Mouse (Mus musculus): ENCODE results near the gene Mrps34.

The Mrps34 gene

GRCm38 (mm10) chr17:24894995-24895547, at the start of gene Mrps34, which contains the start of gene Eme2:
Mrps34 (plus strand) TSS chr17:24895116.
Eme2 (minus strand) TSS chr17:24895087.
- in situ Hi-C loops (cut with MboI, MseI): no loop called here

- in situ Hi-C loops (cut with MboI, MseI): loop anchor here (5.0 kb wide), 1 partner anchor 40 kb away; the partner anchor contains the start of genes Nubp2 and Spsb3
Measured at GRCm38 (mm10) chr17:24847386-24847785, 47.5 kb upstream of the Mrps34 start.

- in situ Hi-C loops (cut with MboI, MseI): loop anchor here (5.0 kb wide), 1 partner anchor 39 kb away; the partner anchor contains the start of genes Nubp2 and Spsb3
Measured at GRCm38 (mm10) chr17:24848600-24849031, 46.3 kb upstream of the Mrps34 start.

- in situ Hi-C loops (cut with MboI, MseI): loop anchor here (5.0 kb wide), 1 partner anchor 38 kb away; the partner anchor contains the start of genes Nubp2 and Spsb3
Measured at GRCm38 (mm10) chr17:24849733-24850064, 45.2 kb upstream of the Mrps34 start.

- in situ Hi-C loops (cut with MboI, MseI): no loop called here
Measured at GRCm38 (mm10) chr17:24850065-24850772, 44.7 kb upstream of the Mrps34 start, which contains the start of gene Fahd1. Fahd1 (minus strand) TSS chr17:24850364.

- in situ Hi-C loops (cut with MboI, MseI): no loop called here
Measured at GRCm38 (mm10) chr17:24850773-24851127, 44.2 kb upstream of the Mrps34 start.

GRCm38 (mm10) chr17:24851381-24852125, 43.4 kb upstream of the Mrps34 start:
- in situ Hi-C loops (cut with MboI, MseI): no loop called here

GRCm38 (mm10) chr17:24855838-24856464, 39.0 kb upstream of the Mrps34 start:
- in situ Hi-C loops (cut with MboI, MseI): no loop called here

- in situ Hi-C loops (cut with MboI, MseI): no loop called here
Measured at GRCm38 (mm10) chr17:24856589-24856988, 38.3 kb upstream of the Mrps34 start.

- in situ Hi-C loops (cut with MboI, MseI): no loop called here
Measured at GRCm38 (mm10) chr17:24857831-24858470, 37.0 kb upstream of the Mrps34 start.

GRCm38 (mm10) chr17:24858967-24859366, 35.9 kb upstream of the Mrps34 start:
- in situ Hi-C loops (cut with MboI, MseI): no loop called here

- in situ Hi-C loops (cut with MboI, MseI): no loop called here
Measured at GRCm38 (mm10) chr17:24860076-24860475, 34.8 kb upstream of the Mrps34 start.

GRCm38 (mm10) chr17:24861785-24862184, 33.1 kb upstream of the Mrps34 start:
- in situ Hi-C loops (cut with MboI, MseI): no loop called here

GRCm38 (mm10) chr17:24865776-24866175, 29.1 kb upstream of the Mrps34 start, which contains the start of gene Igfals:
Igfals (plus strand) TSS chr17:24865997.
- in situ Hi-C loops (cut with MboI, MseI): no loop called here

- in situ Hi-C loops (cut with MboI, MseI): no loop called here
Measured at GRCm38 (mm10) chr17:24867914-24868313, 27.0 kb upstream of the Mrps34 start.

GRCm38 (mm10) chr17:24873695-24874404, 21.1 kb upstream of the Mrps34 start:
- in situ Hi-C loops (cut with MboI, MseI): no loop called here

- in situ Hi-C loops (cut with MboI, MseI): no loop called here
Measured at GRCm38 (mm10) chr17:24874405-24874745, 20.5 kb upstream of the Mrps34 start.

- in situ Hi-C loops (cut with MboI, MseI): no loop called here
Measured at GRCm38 (mm10) chr17:24874989-24875388, 19.9 kb upstream of the Mrps34 start.

GRCm38 (mm10) chr17:24877336-24878116, 17.4 kb upstream of the Mrps34 start:
- in situ Hi-C loops (cut with MboI, MseI): no loop called here

GRCm38 (mm10) chr17:24878117-24878397, 16.9 kb upstream of the Mrps34 start:
- in situ Hi-C loops (cut with MboI, MseI): no loop called here
